In the genomic region with DNA sequence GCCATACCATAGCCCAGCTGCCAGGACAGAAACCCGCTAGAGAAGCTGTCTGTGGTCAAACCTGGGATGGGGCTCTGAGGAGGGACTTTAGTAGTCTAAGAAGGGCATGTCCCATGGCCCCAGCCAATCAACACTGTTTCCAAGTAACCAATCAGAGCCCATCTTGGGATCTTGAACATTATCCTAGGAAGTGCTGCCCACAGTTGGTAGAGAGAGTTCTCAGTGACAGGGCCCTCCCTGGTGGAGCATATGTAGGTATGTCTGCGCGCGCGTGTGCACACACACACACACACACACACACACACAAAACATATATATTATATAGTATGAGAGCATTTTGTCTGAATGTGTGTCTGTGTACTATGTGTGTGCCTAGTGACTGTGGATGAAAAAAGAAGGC, we compare ENCODE assay signal across 25 mouse cellular contexts. TPM values are rescaled to one million over a fixed set of nuclear protein-coding genes. Genes with fewer than 3 reads are reported as not detected.
DNase-seq lines count a peak whose midpoint lies in the region; ATAC-seq and TF ChIP-seq lines count a peak whose summit lies in the region.
"Had no signal": no experiment of that assay in that cellular context is flagged by ENCODE, and none has a peak within 500 bp of the region (broad histone marks: within the 10 kb centered on the region; RNA-seq: fewer than 3 reads in every experiment).

No protein-coding gene starts in this region.

- no peaks in the 10 kb centered on the region for H3K9me3 ChIP-seq in liver, embryonic 13.5 days (replicated peaks)
- H3K9me3 ChIP-seq in liver, postnatal 0 days (ENCODE audit: low read length) = no peaks in the 10 kb centered on the region
- H3K9me3 ChIP-seq: embryonic facial prominence, embryonic 12.5 days; embryonic facial prominence, embryonic 15.5 days; G1E; heart, embryonic 10.5 days; heart, embryonic 13.5 days; hindbrain, embryonic 12.5 days; hindbrain, embryonic 15.5 days had no signal

- no peaks in the 10 kb centered on the region for H3K4me1 ChIP-seq in liver, embryonic 13.5 days (replicated peaks)
- no peaks in the 10 kb centered on the region for H3K4me1 ChIP-seq in liver, postnatal 0 days (ENCODE audit: insufficient read depth)
- H3K4me1 ChIP-seq: embryonic facial prominence, embryonic 12.5 days; hindbrain, embryonic 12.5 days; hindbrain, embryonic 15.5 days had no signal

- no peak overlapping the region for H3K4me3 ChIP-seq in liver, embryonic 13.5 days (replicated peaks)
- no peak overlapping the region for H3K4me3 ChIP-seq in liver, postnatal 0 days (ENCODE audit: low read depth, low read length)
- H3K4me3 ChIP-seq: embryonic facial prominence, embryonic 12.5 days; embryonic facial prominence, embryonic 15.5 days; heart, embryonic 10.5 days; heart, embryonic 13.5 days; hindbrain, embryonic 12.5 days; hindbrain, embryonic 15.5 days had no signal

- no peak overlapping the region for H3K4me2 ChIP-seq in liver, embryonic 13.5 days
- no peak overlapping the region for H3K4me2 ChIP-seq in liver, postnatal 0 days (ENCODE audit: low read depth, low read length)
- H3K4me2 ChIP-seq: embryonic facial prominence, embryonic 12.5 days; embryonic facial prominence, embryonic 15.5 days; heart, embryonic 13.5 days; hindbrain, embryonic 12.5 days; hindbrain, embryonic 15.5 days had no signal

- no peak overlapping the region for H3K9ac ChIP-seq in liver, embryonic 13.5 days
- H3K9ac ChIP-seq in liver, postnatal 0 days (replicated peaks) = no peak overlapping the region
- H3K9ac ChIP-seq: embryonic facial prominence, embryonic 12.5 days; embryonic facial prominence, embryonic 15.5 days; forebrain, postnatal 0 days; heart, embryonic 13.5 days; hindbrain, embryonic 12.5 days; hindbrain, embryonic 15.5 days had no signal

- H3K27ac ChIP-seq in liver, embryonic 13.5 days = no peak overlapping the region
- H3K27ac ChIP-seq in liver, postnatal 0 days (ENCODE audit: low read depth) = no peak overlapping the region
- H3K27ac ChIP-seq: embryonic facial prominence, embryonic 12.5 days; embryonic facial prominence, embryonic 15.5 days; heart, embryonic 10.5 days; heart, embryonic 13.5 days; hindbrain, embryonic 12.5 days; hindbrain, embryonic 15.5 days had no signal

- TF ChIP-seq CTCF in liver, postnatal 0 days (IDR thresholded peaks at IDR 0.05; ENCODE audit: low read depth) = no peak

- 83% methylated on average over 5 of the region's 5 CpGs for WGBS in liver, embryonic 13.5 days (ENCODE audit: insufficient replicate concordance)
- whole genome bisulfite sequencing in liver, postnatal 0 days (ENCODE audit: insufficient replicate concordance) = 84% methylated on average over 5 of the region's 5 CpGs

- H3K27me3 ChIP-seq in liver, embryonic 13.5 days = no peaks in the 10 kb centered on the region
- no peaks in the 10 kb centered on the region for H3K27me3 ChIP-seq in liver, postnatal 0 days (ENCODE audit: insufficient read depth, low read length)
- H3K27me3 ChIP-seq: CH12.LX; embryonic facial prominence, embryonic 12.5 days; embryonic facial prominence, embryonic 15.5 days; heart, embryonic 13.5 days; hindbrain, embryonic 12.5 days; hindbrain, embryonic 15.5 days had no signal

- H3K36me3 ChIP-seq in liver, embryonic 13.5 days = 0 out of 2 replicates have a peak, but pooled peaks cover 7% of the 10 kb centered on the region
- no peaks in the 10 kb centered on the region for H3K36me3 ChIP-seq in liver, postnatal 0 days (replicated peaks; ENCODE audit: insufficient read depth, low read length)

- DNase-seq in liver, embryonic 13.5 days = no peak
- DNase-seq in liver, postnatal 0 days = no peak
- DNase-seq in ES-CJ7 (ENCODE audit: low read depth, low spot score) (peak; percentile 94), R1 (ENCODE audit: low read depth, low spot score) (peak; percentile 96)
- no peak for DNase-seq in right cerebral cortex, adult 18-20 months
- DNase-seq in thymus, postnatal 4 days = no peak
- DNase-seq: adrenal gland, postnatal 10 days; adrenal gland, postnatal 36 days; B cell, adult 2 months; cerebellum, adult 18-20 months; cerebellum, adult 9-11 months; cerebellum, postnatal 25 days; forebrain, postnatal 0 days; gastrocnemius, postnatal 25 days; heart, adult 18-20 months had no signal

- no peak for TF ChIP-seq EP300 in liver, postnatal 0 days (IDR thresholded peaks at IDR 0.05; ENCODE audit: low read depth)

- ATAC-seq in liver, embryonic 13.5 days (ENCODE audit: low read depth) = 0 out of 2 replicates have a peak, but pooled peaks have one; percentile 30
- ATAC-seq in liver, postnatal 0 days = no peak
- ATAC-seq: forebrain, embryonic 14.5 days; forebrain, postnatal 0 days; intestine, postnatal 0 days had no signal

RNA-seq across cellular contexts. Expression of a gene that starts 19.7 kb away (rescaled TPM):
- 0.48 and 0.58 TPM in 2 replicates for polyA plus RNA-seq in liver, embryonic 13.5 days (2015; fragmentation: Nextera tagmentation; extraction: Ambion mirVana)
- 3.0 and 4.0 TPM in 2 replicates for polyA plus RNA-seq in liver, postnatal 0 days (2015; fragmentation: Nextera tagmentation; extraction: Ambion mirVana)
- polyA plus RNA-seq: forebrain, embryonic 14.5 days had no signal

RNA-seq across cellular contexts. Expression of a gene that starts 40.0 kb away (rescaled TPM):
- polyA plus RNA-seq in liver, embryonic 13.5 days (2015; fragmentation: Nextera tagmentation; extraction: Ambion mirVana) = 11.5 and 12.8 TPM in 2 replicates
- 6.7 and 7.1 TPM in 2 replicates for polyA plus RNA-seq in liver, postnatal 0 days (2015; fragmentation: Nextera tagmentation; extraction: Ambion mirVana)

RNA-seq across cellular contexts. Expression of a gene that starts 46.3 kb away (rescaled TPM):
- 3.9 and 4.9 TPM in 2 replicates for polyA plus RNA-seq in liver, embryonic 13.5 days (2015; fragmentation: Nextera tagmentation; extraction: Ambion mirVana)
- 2.6 and 2.7 TPM in 2 replicates for polyA plus RNA-seq in liver, postnatal 0 days (2015; fragmentation: Nextera tagmentation; extraction: Ambion mirVana)

Comparison
In these comparisons a context has a peak if more than half of its experiments do, and no peak if none do; other contexts are left out.
1. DNase-seq: peak in ES-CJ7 (single experiment) and R1 (single experiment); none in liver, embryonic 13.5 days (single experiment), liver, postnatal 0 days (single experiment), right cerebral cortex, adult 18-20 months (single experiment) and thymus, postnatal 4 days (single experiment).